Mouse (Mus musculus): ENCODE results near the gene Ube2t.

DNA sequence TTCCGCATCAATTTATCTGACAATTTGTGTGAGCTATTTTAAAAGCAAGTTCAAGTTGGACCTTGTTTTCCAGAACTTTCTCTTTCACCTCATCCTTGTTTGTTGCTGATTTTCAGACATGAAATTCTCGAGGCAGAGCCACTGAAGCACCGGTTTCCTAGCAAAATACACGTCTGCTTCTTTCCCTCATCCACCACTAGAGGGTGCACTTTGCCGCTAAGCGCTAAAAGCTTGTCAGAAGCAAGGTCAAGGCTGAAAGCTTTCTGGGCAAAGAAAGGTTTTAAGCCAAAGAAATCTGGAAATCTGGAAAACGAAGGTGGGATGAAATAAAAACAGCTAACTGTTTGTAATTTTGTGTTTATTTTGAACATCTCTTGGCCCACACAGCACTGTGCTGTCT lies 27.0 kb downstream of the Ube2t start:
- TF ChIP-seq POLR2A (IDR thresholded peaks at IDR 0.05; ENCODE audit: insufficient read depth, low read length) (no peak), CTCF (IDR thresholded peaks at IDR 0.05; ENCODE audit: low read depth, low read length) (peak; percentile 53), EP300 (IDR thresholded peaks at IDR 0.05; ENCODE audit: insufficient read depth, low read depth, low read length) (no peak)
